Mouse (Mus musculus): ENCODE measurements at regions not wholly inside any gene's neighbourhood (a gene's known extent, or its start where the extent isn't known, plus 50 kb on each side); places are given as distances from the start of the nearest gene placed in this dataset.

GRCm38 (mm10) chrX:99610096-99610495 is 139.0 kb upstream of the Pja1 start:
- no peak for DNase-seq (ENCODE audit: low read depth in 1 of 2, low spot score in 2 of 2)
- WGBS, result 70% methylated on average over 5 of the region's 5 CpGs
- Histone ChIP-seq H3K4me3 (ENCODE audit: extremely low read depth, insufficient read depth, insufficient read length) (no peak overlapping the region), H3K27me3 (ENCODE audit: control insufficient read depth, insufficient read depth, low read length) (no peaks in the 10 kb centered on the region), H3K36me3 (ENCODE audit: control insufficient read depth, insufficient read depth, low read length) (no peaks in the 10 kb centered on the region), H3K4me1 (ENCODE audit: control insufficient read depth, insufficient read depth, insufficient read length) (no peaks in the 10 kb centered on the region), H3K27ac (ENCODE audit: insufficient read depth, low read length) (no peak overlapping the region)
- TF ChIP-seq POLR2A (IDR thresholded peaks at IDR 0.05; ENCODE audit: low read depth, low read length) (no peak), CTCF (IDR thresholded peaks at IDR 0.05; ENCODE audit: extremely low read depth, insufficient read depth, insufficient read length, insufficient replicate concordance) (no peak)

DNA sequence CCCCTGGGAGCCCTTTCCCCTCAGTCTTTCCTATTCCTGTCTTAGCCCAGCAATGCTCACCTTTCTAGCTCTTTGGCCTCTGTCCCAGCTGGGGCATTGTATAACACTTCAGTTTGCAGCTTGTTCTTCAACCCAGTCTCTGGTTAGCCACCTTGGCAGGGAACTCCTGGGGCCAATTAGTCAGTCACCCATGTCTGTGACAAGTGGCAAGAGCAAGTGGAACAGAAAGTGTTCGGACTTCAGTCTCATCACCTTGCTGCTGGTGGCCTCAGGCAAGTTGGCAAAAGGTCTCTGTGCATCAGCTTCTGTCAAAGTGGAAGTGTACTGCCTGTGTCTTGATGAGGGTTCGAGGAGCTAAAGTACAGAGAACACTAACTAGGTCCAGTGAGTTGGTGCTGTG is 138.5 kb upstream of the Pja1 start:
- no peaks in the 10 kb centered on the region for H3K4me1 ChIP-seq (ENCODE audit: control insufficient read depth, insufficient read depth, insufficient read length)
- no peak overlapping the region for H3K27ac ChIP-seq (ENCODE audit: insufficient read depth, low read length)
- TF ChIP-seq POLR2A (IDR thresholded peaks at IDR 0.05; ENCODE audit: low read depth, low read length), result no peak
- no peak for TF ChIP-seq CTCF (IDR thresholded peaks at IDR 0.05; ENCODE audit: extremely low read depth, insufficient read depth, insufficient read length, insufficient replicate concordance)
- H3K36me3 ChIP-seq (ENCODE audit: control insufficient read depth, insufficient read depth, low read length), result no peaks in the 10 kb centered on the region
- WGBS, result 75% methylated on average over 2 of the region's 2 CpGs
- no peak overlapping the region for H3K4me3 ChIP-seq (ENCODE audit: extremely low read depth, insufficient read depth, insufficient read length)
- no peak for DNase-seq (ENCODE audit: low read depth in 1 of 2, low spot score in 2 of 2)
- no peaks in the 10 kb centered on the region for H3K27me3 ChIP-seq (ENCODE audit: control insufficient read depth, insufficient read depth, low read length)

GRCm38 (mm10) chrX:99608284-99608692 is 137.2 kb upstream of the Pja1 start:
- TF ChIP-seq POLR2A (IDR thresholded peaks at IDR 0.05; ENCODE audit: low read depth, low read length), result no peak
- no peak for TF ChIP-seq CTCF (IDR thresholded peaks at IDR 0.05; ENCODE audit: extremely low read depth, insufficient read depth, insufficient read length, insufficient replicate concordance)
- no peaks in the 10 kb centered on the region for H3K27me3 ChIP-seq (ENCODE audit: control insufficient read depth, insufficient read depth, low read length)
- no peaks in the 10 kb centered on the region for H3K4me1 ChIP-seq (ENCODE audit: control insufficient read depth, insufficient read depth, insufficient read length)
- 89% methylated on average over 2 of the region's 2 CpGs for WGBS
- H3K36me3 ChIP-seq (ENCODE audit: control insufficient read depth, insufficient read depth, low read length), result no peaks in the 10 kb centered on the region
- DNase-seq (ENCODE audit: low read depth in 1 of 2, low spot score in 2 of 2), result no peak
- no peak overlapping the region for H3K4me3 ChIP-seq (ENCODE audit: extremely low read depth, insufficient read depth, insufficient read length)
- no peak overlapping the region for H3K27ac ChIP-seq (ENCODE audit: insufficient read depth, low read length)

- DNase-seq (ENCODE audit: low read depth in 1 of 2, low spot score in 2 of 2), result no peak
- Histone ChIP-seq H3K4me1 (ENCODE audit: control insufficient read depth, insufficient read depth, insufficient read length) (no peaks in the 10 kb centered on the region), H3K27me3 (ENCODE audit: control insufficient read depth, insufficient read depth, low read length) (no peaks in the 10 kb centered on the region), H3K36me3 (ENCODE audit: control insufficient read depth, insufficient read depth, low read length) (no peaks in the 10 kb centered on the region), H3K27ac (ENCODE audit: insufficient read depth, low read length) (no peak overlapping the region), H3K4me3 (ENCODE audit: extremely low read depth, insufficient read depth, insufficient read length) (no peak overlapping the region)
- TF ChIP-seq CTCF (IDR thresholded peaks at IDR 0.05; ENCODE audit: extremely low read depth, insufficient read depth, insufficient read length, insufficient replicate concordance), result no peak
- TF ChIP-seq POLR2A (IDR thresholded peaks at IDR 0.05; ENCODE audit: low read depth, low read length), result no peak
- WGBS, result 80% methylated on average over 10 of the region's 10 CpGs
These were observed 134.2 kb upstream of the Pja1 start for GRCm38 (mm10) chrX:99605084-99605824.

DNA sequence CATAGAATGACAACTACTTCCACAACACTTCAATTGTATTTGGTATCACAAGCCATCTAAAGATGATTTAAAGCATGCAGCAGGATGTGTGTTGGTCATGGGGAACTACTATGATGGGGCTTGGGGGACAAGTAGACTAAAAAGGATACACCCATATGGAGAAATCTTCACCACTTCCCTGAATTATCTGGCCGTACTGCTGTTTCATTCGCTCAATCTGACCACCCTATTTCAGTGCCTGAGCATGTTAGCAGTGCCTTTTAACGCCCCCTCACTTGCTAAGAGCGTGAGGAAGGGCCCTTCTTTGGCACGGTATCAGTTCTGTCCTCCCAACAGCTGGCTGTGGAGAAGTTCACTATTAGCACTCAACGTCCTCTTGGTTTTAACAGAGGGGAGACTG is 132.6 kb upstream of the Pja1 start:
- WGBS, result 37% methylated on average over 6 of the region's 6 CpGs

GRCm38 (mm10) chrX:99602268-99602885 is 131.3 kb upstream of the Pja1 start:
- H3K27ac ChIP-seq (ENCODE audit: insufficient read depth, low read length), result no peak overlapping the region
- TF ChIP-seq POLR2A (IDR thresholded peaks at IDR 0.05; ENCODE audit: low read depth, low read length), result no peak
- TF ChIP-seq CTCF (IDR thresholded peaks at IDR 0.05; ENCODE audit: extremely low read depth, insufficient read depth, insufficient read length, insufficient replicate concordance), result no peak
- DNase-seq (ENCODE audit: low read depth in 1 of 2, low spot score in 2 of 2), result no peak
- no peaks in the 10 kb centered on the region for H3K4me1 ChIP-seq (ENCODE audit: control insufficient read depth, insufficient read depth, insufficient read length)
- H3K27me3 ChIP-seq (ENCODE audit: control insufficient read depth, insufficient read depth, low read length), result no peaks in the 10 kb centered on the region
- no peak overlapping the region for H3K4me3 ChIP-seq (ENCODE audit: extremely low read depth, insufficient read depth, insufficient read length)
- 91% methylated on average over 12 of the region's 12 CpGs for whole genome bisulfite sequencing
- H3K36me3 ChIP-seq (ENCODE audit: control insufficient read depth, insufficient read depth, low read length), result no peaks in the 10 kb centered on the region

More for the DNA sequence above, 132.6 kb upstream of the Pja1 start:
- Histone ChIP-seq H3K4me1 (ENCODE audit: control insufficient read depth, insufficient read depth, insufficient read length) (no peaks in the 10 kb centered on the region), H3K4me3 (ENCODE audit: extremely low read depth, insufficient read depth, insufficient read length) (no peak overlapping the region), H3K36me3 (ENCODE audit: control insufficient read depth, insufficient read depth, low read length) (no peaks in the 10 kb centered on the region), H3K27ac (ENCODE audit: insufficient read depth, low read length) (no peak overlapping the region), H3K27me3 (ENCODE audit: control insufficient read depth, insufficient read depth, low read length) (no peaks in the 10 kb centered on the region)
- TF ChIP-seq POLR2A (IDR thresholded peaks at IDR 0.05; ENCODE audit: low read depth, low read length), result no peak
- no peak for TF ChIP-seq CTCF (IDR thresholded peaks at IDR 0.05; ENCODE audit: extremely low read depth, insufficient read depth, insufficient read length, insufficient replicate concordance)
- DNase-seq (ENCODE audit: low read depth in 1 of 2, low spot score in 2 of 2), result no peak

DNA sequence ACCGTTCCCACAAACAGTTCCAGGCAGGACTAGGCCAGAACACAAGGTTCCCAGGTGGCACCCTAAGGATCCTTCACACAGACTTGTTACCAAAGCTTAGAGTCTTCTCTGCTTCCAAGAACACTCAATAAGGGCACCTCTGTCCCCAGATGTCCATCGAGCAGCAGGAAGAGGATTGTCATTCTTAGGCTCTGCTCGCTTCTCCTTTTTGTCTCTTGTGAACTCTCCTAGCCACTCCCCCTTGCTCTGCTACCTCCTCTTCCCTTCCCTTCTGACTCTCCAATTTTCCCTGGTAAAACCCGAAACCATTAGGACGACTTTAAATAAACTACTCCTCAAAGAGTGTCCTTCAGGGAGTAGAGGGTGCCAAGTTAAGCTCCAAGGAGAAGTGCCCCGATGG is 124.4 kb upstream of the Pja1 start:
- Histone ChIP-seq H3K36me3 (ENCODE audit: control insufficient read depth, insufficient read depth, low read length) (no peaks in the 10 kb centered on the region), H3K27ac (ENCODE audit: insufficient read depth, low read length) (no peak overlapping the region), H3K4me1 (ENCODE audit: control insufficient read depth, insufficient read depth, insufficient read length) (no peaks in the 10 kb centered on the region), H3K27me3 (ENCODE audit: control insufficient read depth, insufficient read depth, low read length) (no peaks in the 10 kb centered on the region), H3K4me3 (ENCODE audit: extremely low read depth, insufficient read depth, insufficient read length) (no peak overlapping the region)
- WGBS, result 73% methylated on average over 6 of the region's 6 CpGs
- no peak for DNase-seq (ENCODE audit: low read depth in 1 of 2, low spot score in 2 of 2)
- TF ChIP-seq POLR2A (IDR thresholded peaks at IDR 0.05; ENCODE audit: low read depth, low read length) (no peak), CTCF (IDR thresholded peaks at IDR 0.05; ENCODE audit: extremely low read depth, insufficient read depth, insufficient read length, insufficient replicate concordance) (no peak)

Measured in spleen, adult 2 months (tissue).